Mouse (Mus musculus) midbrain, embryonic 12.5 days (tissue): ENCODE results near the gene Scaf1. TPM values are rescaled to one million over a fixed set of nuclear protein-coding genes. Genes with fewer than 3 reads are reported as not detected.
A peak's percentile ranks its signal among the peaks of the same experiment; 100 is the strongest.

ENCODE experiments used
- ATAC-seq: fragments of 200-750 bp; cut with Nextera tagmentation; 2 replicates; pipeline ENCODE4 v1.8.0; 2017; ENCODE audit warnings: low read depth, moderate TSS enrichment, moderate library complexity; ENCODE audit not compliant: low FRiP score
- H3K27ac ChIP-seq: fragments of 300-500 bp; sonication (generic); replicated peaks from 2 replicates; pipeline ENCODE4 v1.5.1; 2016; ENCODE audit warnings: mild to moderate bottlenecking
- H3K27me3 ChIP-seq: fragments of 300-500 bp; sonication (generic); 2 replicates; pipeline ENCODE4 v1.6.1; 2016; ENCODE audit warnings: mild to moderate bottlenecking
- H3K36me3 ChIP-seq: fragments of 300-500 bp; sonication (generic); 2 replicates; pipeline ENCODE4 v1.6.1; 2016
- H3K4me1 ChIP-seq: fragments of 300-500 bp; sonication (generic); 2 replicates; pipeline ENCODE4 v1.6.1; 2016
- H3K4me2 ChIP-seq: fragments of 300-500 bp; sonication (generic); replicated peaks from 2 replicates; pipeline ENCODE4 v1.6.1; 2016; ENCODE audit warnings: mild to moderate bottlenecking, moderate library complexity
- H3K4me3 ChIP-seq: fragments of 300-500 bp; sonication (generic); 2 replicates; pipeline ENCODE4 v1.5.1; 2016; ENCODE audit warnings: mild to moderate bottlenecking
- H3K9ac ChIP-seq: fragments of 300-500 bp; sonication (generic); replicated peaks from 2 replicates; pipeline ENCODE4 v1.6.1; 2016; ENCODE audit warnings: mild to moderate bottlenecking, moderate library complexity
- H3K9me3 ChIP-seq: fragments of 300-500 bp; sonication (generic); 2 replicates; pipeline ENCODE4 v1.6.1; 2016; ENCODE audit warnings: mild to moderate bottlenecking
- WGBS: fragments of 180-500 bp; shearing (Covaris S2); methylation state at CpG from one replicate; pipeline ENCODE4 v1.1.7; 2016; 5-methylcytosine and 5-hydroxymethylcytosine counted together
- polyA plus RNA-seq: library from polyadenylated mRNA; unstranded; fragments of >200 nt; fragmentation: Nextera tagmentation; extraction: Ambion mirVana; gene quantifications from 2 replicates; pipeline ENCODE4 v1.2.1, GENCODE M21; 2016

The Scaf1 gene
- polyA plus RNA-seq, 1 experiment from 2014 or later, result 48.1 TPM

DNA sequence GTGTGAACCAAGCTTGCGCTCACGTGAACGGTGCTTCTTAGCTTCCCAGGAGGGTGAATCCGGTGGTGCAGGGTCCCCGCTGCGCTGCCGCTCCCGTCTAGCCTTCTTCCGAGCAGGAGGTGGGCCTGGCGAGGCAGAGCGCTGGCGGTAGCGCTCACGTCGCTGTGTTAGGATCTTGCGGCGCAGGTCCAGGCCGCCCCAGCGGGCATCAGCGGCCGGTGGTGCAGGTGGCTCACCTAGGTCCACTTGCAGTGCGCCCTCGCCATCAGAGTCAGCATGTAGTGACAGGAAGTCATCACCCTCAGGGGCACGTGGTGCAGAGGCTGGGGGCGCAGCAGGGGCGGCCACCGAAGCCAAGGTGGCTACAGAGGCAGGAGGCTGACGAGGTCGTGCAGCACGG lies 8.3 kb downstream of the Scaf1 start:
- H3K4me3 ChIP-seq, result no peak overlapping the region
- no peaks in the 10 kb centered on the region for H3K27me3 ChIP-seq
- H3K9me3 ChIP-seq, result no peaks in the 10 kb centered on the region
- H3K9ac ChIP-seq, result no peak overlapping the region
- H3K27ac ChIP-seq, result no peak overlapping the region
- H3K4me1 ChIP-seq, result no peaks in the 10 kb centered on the region
- H3K4me2 ChIP-seq, result no peak overlapping the region
- ATAC-seq, result no peak
- H3K36me3 ChIP-seq, result peaks cover 94% of the 10 kb centered on the region
- 96% methylated on average over 30 of the region's 30 CpGs for WGBS

DNA sequence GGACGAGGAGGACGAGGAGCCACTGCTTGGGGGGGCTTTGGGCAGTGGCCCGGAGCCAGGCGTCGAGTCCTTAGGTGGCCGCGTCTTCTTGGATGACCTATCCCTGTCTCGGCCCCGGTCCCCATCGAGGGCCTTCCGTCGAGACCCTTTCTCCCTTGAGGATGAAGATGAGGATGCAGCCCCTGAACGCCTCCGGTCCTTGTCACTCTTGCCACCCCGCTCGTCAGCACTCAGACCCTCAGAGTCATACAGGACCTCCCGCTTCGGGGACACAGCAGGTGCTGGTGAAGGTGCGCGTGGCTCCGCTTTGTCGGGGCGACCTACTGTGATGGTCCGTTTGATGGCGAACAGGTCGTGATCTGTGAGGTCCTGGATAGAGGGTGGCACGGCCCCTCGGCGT lies 9.0 kb downstream of the Scaf1 start:
- Histone ChIP-seq H3K9me3 (no peaks in the 10 kb centered on the region), H3K27me3 (no peaks in the 10 kb centered on the region), H3K4me3 (no peak overlapping the region), H3K36me3 (peaks cover 94% of the 10 kb centered on the region), H3K9ac (no peak overlapping the region), H3K4me2 (no peak overlapping the region), H3K4me1 (no peaks in the 10 kb centered on the region), H3K27ac (no peak overlapping the region)
- ATAC-seq, result no peak
- 97% methylated on average over 29 of the region's 29 CpGs for WGBS

DNA sequence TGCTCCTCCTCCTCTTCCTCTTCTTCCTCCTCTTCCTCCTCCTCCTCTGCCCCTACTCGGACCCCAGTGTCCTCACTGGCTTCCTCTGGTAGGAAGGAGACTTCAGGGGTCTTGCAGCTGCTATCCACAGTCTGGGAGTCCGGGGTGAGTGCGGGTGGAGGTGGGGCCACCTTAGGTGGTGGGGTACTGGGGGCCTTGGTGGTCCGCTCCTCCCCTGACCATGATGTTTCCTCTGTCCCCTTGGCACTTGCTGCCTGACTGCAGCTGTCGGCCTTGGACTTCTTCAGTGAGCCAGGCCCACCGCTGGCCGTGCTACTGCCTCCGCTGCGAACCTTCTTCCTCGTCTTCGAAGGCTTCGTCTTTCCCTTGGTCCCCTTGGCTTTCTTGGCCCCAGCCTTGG lies 9.7 kb downstream of the Scaf1 start:
- WGBS, result 97% methylated on average over 12 of the region's 12 CpGs
- H3K36me3 ChIP-seq, result peaks cover 94% of the 10 kb centered on the region

DNA sequence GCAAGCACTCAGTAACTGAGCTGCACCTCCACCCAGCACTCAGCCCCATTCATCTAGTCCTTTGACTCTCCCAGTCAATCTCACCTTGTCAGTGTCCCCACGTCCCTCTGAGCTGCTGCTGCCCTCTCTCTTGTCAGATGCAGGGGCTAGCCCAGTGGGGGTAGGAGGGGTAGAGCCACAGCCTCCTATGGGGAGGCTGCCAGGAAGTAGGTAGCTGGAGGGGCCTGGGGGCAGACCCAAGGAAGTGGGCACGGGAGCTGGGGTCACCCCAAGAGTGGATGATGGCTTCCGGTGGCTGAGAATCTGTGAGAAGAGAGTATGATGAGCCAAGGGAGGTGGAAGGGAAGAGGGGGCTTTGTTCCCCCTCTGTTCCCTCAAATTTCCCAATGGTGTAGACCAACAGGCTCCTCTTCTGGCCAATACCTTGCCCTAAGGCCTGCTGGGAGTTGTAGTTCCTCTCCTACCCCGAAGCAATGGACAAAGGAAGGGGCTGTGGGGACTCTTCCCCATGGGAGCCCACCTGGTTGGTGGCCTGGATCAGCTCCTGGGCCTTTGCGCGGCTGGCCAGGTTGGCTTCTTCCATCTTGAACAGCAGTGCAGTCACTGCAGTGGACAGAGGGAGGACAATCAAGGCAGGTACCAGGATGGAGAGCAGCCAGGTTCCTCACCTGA lies 10.7 kb downstream of the Scaf1 start:
- H3K36me3 ChIP-seq, result peaks cover 98% of the 10 kb centered on the region
- H3K4me1 ChIP-seq, result no peaks in the 10 kb centered on the region
- H3K4me3 ChIP-seq, result no peak overlapping the region
- no peaks in the 10 kb centered on the region for H3K9me3 ChIP-seq
- no peaks in the 10 kb centered on the region for H3K27me3 ChIP-seq
- H3K27ac ChIP-seq, result no peak overlapping the region
- no peak overlapping the region for H3K4me2 ChIP-seq
- H3K9ac ChIP-seq, result no peak overlapping the region
- ATAC-seq, result no peak
- 94% methylated on average over 6 of the region's 6 CpGs for WGBS

More for the DNA sequence above, 9.7 kb downstream of the Scaf1 start:
- no peaks in the 10 kb centered on the region for H3K27me3 ChIP-seq
- no peaks in the 10 kb centered on the region for H3K9me3 ChIP-seq
- H3K4me1 ChIP-seq, result no peaks in the 10 kb centered on the region
- H3K27ac ChIP-seq, result no peak overlapping the region
- no peak overlapping the region for H3K4me3 ChIP-seq
- H3K4me2 ChIP-seq, result no peak overlapping the region
- H3K9ac ChIP-seq, result no peak overlapping the region
- no peak for ATAC-seq

DNA sequence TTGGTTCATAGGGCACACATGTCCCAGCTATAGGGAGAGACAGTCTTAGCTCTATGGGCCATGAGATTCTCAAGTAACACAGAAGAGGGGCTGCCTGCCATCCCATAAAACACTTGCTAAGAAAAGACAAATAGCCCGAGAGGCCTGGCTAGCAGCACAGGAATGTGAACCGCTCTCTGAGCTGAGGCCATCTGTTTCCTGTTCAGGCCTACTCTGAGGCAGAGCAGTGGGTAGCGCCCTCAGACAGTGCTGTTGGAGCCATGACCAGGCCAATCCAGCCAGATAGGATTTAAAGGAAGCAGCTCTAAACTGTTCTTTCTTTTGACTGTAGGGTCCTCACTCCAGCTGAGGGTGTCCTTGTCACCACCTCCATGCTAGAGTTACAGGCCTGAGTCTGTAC lies 11.6 kb downstream of the Scaf1 start:
- H3K4me1 ChIP-seq, result peaks cover 4% of the 10 kb centered on the region
- H3K4me3 ChIP-seq, result no peak overlapping the region
- H3K36me3 ChIP-seq, result peaks cover 98% of the 10 kb centered on the region
- H3K9me3 ChIP-seq, result no peaks in the 10 kb centered on the region
- no peak overlapping the region for H3K27ac ChIP-seq
- H3K4me2 ChIP-seq, result no peak overlapping the region
- no peaks in the 10 kb centered on the region for H3K27me3 ChIP-seq
- 76% methylated on average over 3 of the region's 3 CpGs for WGBS
- no peak for ATAC-seq
- H3K9ac ChIP-seq, result no peak overlapping the region

DNA sequence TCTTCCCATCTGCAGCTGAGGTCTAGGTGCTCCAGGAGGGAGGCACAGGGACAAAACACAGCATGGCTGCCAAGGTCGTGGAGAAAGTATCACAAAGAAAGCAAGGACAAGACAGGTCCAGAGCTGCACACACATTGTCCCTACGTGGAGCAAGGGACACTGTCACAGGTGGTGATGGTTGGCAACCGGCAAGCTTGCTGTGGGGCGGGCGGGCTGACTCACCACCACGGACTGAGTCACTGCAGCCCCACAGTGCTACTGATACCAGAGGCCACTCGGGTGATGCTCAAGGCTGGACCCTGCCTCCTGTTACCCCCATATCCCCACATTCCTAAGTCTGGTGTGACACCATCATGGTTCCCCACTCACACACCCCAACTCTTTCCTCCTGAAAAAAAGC lies 13.7 kb downstream of the Scaf1 start:
- Histone ChIP-seq H3K36me3 (peaks cover 78% of the 10 kb centered on the region), H3K9me3 (no peaks in the 10 kb centered on the region), H3K9ac (no peak overlapping the region), H3K27ac (no peak overlapping the region), H3K4me3 (no peak overlapping the region), H3K27me3 (no peaks in the 10 kb centered on the region), H3K4me2 (no peak overlapping the region), H3K4me1 (peaks cover 21% of the 10 kb centered on the region)
- 93% methylated on average over 7 of the region's 7 CpGs for WGBS
- no peak for ATAC-seq

DNA sequence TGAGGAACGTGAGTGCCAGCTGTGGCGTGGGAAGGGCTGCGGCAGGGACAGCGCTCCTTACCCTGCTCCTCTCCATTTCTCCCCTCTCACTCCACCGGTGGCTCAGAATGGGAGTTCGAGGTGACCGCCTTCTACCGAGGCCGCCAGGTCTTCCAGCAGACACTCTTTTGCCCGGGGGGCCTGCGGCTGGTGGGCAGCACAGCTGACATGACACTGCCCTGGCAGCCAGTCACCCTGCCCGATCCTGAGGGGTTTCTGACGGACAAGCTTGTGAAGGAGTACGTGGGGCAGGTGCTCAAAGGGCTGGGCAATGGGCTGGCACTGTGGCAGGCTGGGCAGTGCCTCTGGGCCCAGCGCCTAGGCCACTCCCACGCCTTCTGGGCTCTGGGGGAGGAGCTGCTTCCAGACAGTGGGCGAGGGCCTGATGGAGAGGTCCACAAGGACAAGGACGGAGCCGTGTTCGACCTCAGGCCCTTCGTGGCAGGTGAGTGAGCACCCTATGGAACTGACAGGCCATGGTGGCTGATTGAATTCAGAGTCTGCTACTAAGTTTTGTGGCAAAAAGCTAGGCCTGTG lies 15.5 kb downstream of the Scaf1 start:
- peaks cover 60% of the 10 kb centered on the region for H3K36me3 ChIP-seq
- H3K9me3 ChIP-seq, result no peaks in the 10 kb centered on the region
- no peak overlapping the region for H3K4me3 ChIP-seq
- no peak overlapping the region for H3K4me2 ChIP-seq
- no peak for ATAC-seq
- H3K27ac ChIP-seq, result 0 out of 2 replicates have a peak overlapping the region, but pooled peaks have one; percentile 15
- 0 out of 2 replicates have a peak overlapping the region, but pooled peaks have one; percentile 6 for H3K9ac ChIP-seq
- no peaks in the 10 kb centered on the region for H3K27me3 ChIP-seq
- 88% methylated on average over 21 of the region's 21 CpGs for WGBS
- peaks cover 35% of the 10 kb centered on the region for H3K4me1 ChIP-seq

DNA sequence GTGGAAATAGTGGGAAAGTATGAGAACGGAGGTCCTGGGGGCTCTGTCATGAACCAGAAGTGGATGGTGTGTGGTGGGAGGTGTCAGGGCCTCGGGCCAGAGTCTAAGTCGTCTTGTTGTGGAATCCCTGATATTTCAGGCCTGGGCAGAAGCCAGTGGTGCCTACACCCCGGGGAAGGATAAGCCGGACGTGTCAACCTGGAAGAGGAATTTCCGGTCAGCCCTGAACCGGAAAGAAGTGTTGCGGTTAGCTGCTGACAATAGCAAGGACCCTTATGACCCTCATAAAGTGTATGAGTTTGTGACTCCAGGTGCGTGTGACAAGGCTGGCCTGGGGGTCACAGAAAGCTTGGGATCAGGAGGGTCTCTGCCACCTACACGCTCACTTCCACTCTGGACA lies 16.4 kb downstream of the Scaf1 start:
- H3K27ac ChIP-seq, result no peak overlapping the region
- H3K4me3 ChIP-seq, result no peak overlapping the region
- peaks cover 37% of the 10 kb centered on the region for H3K4me1 ChIP-seq
- no peak for ATAC-seq
- H3K9me3 ChIP-seq, result no peaks in the 10 kb centered on the region
- 87% methylated on average over 11 of the region's 11 CpGs for WGBS
- no peaks in the 10 kb centered on the region for H3K27me3 ChIP-seq
- H3K4me2 ChIP-seq, result no peak overlapping the region
- peaks cover 52% of the 10 kb centered on the region for H3K36me3 ChIP-seq
- H3K9ac ChIP-seq, result no peak overlapping the region

DNA sequence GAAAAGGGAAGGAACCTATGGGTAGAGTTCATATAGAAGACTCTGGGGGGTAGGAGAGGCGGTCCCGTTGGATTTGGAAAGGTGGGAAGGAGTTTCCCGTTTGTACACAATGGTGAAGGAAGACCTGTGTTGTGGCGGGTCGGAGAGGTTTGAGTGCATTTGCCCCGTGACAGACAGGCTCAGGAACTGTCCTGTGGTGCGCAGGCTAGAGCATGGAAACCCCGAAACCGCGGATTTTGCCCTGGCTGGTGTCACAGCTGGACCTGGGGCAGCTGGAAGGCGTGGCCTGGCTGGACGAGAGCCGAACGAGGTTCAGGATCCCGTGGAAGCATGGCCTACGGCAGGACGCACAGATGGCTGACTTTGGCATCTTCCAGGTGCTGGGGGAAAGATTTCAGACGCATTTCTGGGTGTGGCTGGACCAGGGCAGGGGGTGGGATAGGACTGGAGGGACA lies 17.6 kb downstream of the Scaf1 start, which contains the start of gene Bcl2l12:
Bcl2l12 (minus strand) TSS at position 212 of the 455 bp plus-strand sequence.
- no peaks in the 10 kb centered on the region for H3K9me3 ChIP-seq
- peak within 1 kb of the TSS; percentile 79 for H3K4me2 ChIP-seq
- peaks cover 48% of the 10 kb centered on the region for H3K36me3 ChIP-seq
- peak within 1 kb of the TSS; percentile 82 for H3K9ac ChIP-seq
- peak within 1 kb of the TSS; percentile 68 for H3K4me3 ChIP-seq
- H3K4me1 ChIP-seq, result peaks cover 37% of the 10 kb centered on the region
- no peaks in the 10 kb centered on the region for H3K27me3 ChIP-seq
- no peak for ATAC-seq
- WGBS, result 5% methylated on average over 18 of the region's 18 CpGs
- peak within 1 kb of the TSS; percentile 80 for H3K27ac ChIP-seq

DNA sequence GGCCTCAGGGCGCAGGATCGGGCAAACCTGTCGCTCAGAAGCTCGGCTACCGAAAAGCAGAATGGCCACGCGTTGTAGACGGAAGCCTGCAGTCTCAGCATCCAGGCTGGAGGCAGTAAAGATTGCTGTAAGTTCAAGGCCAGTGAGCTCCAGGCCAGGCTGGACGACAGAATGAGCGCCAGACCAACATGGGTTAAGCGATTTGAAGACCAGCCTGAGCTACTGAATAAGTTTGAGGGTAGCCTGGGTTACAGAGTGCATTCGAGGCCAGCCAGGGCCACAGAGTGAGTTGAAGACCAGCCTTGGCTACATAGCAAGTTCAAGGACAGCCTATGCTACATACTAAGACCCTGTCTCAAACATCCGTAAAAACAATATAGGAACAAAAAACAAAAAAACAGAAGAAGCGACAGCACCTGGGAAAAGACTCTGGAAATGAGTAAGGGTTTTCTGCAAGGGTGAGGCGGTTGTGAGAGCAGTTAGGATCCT lies 18.2 kb downstream of the Scaf1 start:
- peak; percentile 17; the same call in 1 of the 2 replicates for ATAC-seq
- H3K27ac ChIP-seq, result peak overlapping the region; percentile 80
- no peaks in the 10 kb centered on the region for H3K27me3 ChIP-seq
- WGBS, result 6% methylated on average over 15 of the region's 15 CpGs
- H3K4me3 ChIP-seq, result peak overlapping the region; percentile 68
- H3K9me3 ChIP-seq, result no peaks in the 10 kb centered on the region
- peak overlapping the region; percentile 82 for H3K9ac ChIP-seq
- H3K36me3 ChIP-seq, result peaks cover 45% of the 10 kb centered on the region
- H3K4me2 ChIP-seq, result peak overlapping the region; percentile 79
- H3K4me1 ChIP-seq, result peaks cover 37% of the 10 kb centered on the region

DNA sequence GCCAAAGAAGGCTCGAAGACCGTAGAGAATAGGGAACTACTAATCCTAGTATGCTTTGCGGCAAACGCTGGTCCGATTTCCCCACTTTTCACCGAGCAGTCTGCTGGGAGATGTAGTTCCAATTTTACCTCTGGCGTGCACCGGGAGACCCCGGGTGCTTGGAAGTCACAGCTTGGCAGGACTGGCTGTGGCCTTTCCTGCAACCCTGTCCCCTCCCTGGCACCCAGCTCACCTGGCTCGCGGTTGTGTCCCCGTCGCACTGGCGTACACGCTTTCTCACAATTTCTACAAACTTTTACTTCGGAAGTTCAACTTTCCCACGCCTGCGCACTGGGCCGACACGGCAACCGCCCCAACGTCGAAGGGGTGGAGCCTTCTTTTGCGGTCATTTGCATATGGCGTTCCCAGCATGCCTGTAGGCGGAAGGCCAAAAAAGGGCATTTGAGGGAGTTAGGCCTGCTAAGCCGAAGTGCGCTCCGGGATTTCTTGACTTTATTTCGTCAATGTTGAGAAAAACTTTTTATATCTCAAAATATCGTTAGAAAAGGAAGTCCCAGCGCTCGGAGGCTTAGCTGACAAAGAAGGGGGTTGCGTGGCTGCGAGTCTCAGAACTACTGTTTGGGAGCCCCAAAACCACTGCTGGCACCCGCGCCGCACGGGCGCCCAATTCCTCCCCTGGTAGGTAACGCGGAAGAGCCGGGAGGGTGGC lies 18.8 kb downstream of the Scaf1 start, which contains the start of gene Irf3:
Irf3 (plus strand) TSS at position 418 of the 709 bp plus-strand sequence.
- peak; percentile 90 for ATAC-seq
- peak within 1 kb of the TSS; percentile 68 for H3K4me3 ChIP-seq

DNA sequence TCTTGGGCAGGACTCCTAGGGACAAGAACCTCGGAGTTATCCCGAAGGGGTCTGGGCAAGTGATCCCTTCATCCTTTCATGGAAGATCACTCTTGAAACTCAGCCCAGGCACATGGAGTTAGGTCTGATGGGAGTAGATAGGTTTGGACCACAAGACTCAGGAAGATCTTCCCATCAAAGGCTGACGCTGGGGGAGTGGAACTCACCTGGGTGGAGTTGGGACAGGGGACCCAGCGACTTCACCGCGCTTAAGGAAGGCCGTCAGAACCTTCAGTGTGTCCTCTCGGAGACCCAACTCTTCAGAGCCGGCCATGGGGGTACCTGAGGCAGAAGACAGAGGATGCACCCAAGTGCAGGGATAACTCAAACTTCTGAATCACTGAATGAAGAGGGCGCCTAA lies 19.5 kb downstream of the Scaf1 start:
- H3K4me1 ChIP-seq, result peaks cover 37% of the 10 kb centered on the region
- no peaks in the 10 kb centered on the region for H3K27me3 ChIP-seq
- peak overlapping the region; percentile 82 for H3K9ac ChIP-seq
- H3K36me3 ChIP-seq, result peaks cover 45% of the 10 kb centered on the region
- H3K27ac ChIP-seq, result peak overlapping the region; percentile 80; the same call in 1 of the 2 replicates
- H3K4me3 ChIP-seq, result peak overlapping the region; percentile 68
- no peak for ATAC-seq
- 13% methylated on average over 10 of the region's 10 CpGs for WGBS
- H3K9me3 ChIP-seq, result no peaks in the 10 kb centered on the region
- peak overlapping the region; percentile 79 for H3K4me2 ChIP-seq

More for the DNA sequence above, 18.8 kb downstream of the Scaf1 start, which contains the start of gene Irf3:
- H3K36me3 ChIP-seq, result peaks cover 45% of the 10 kb centered on the region
- H3K9me3 ChIP-seq, result no peaks in the 10 kb centered on the region
- H3K4me2 ChIP-seq, result peak within 1 kb of the TSS; percentile 79
- H3K27ac ChIP-seq, result peak within 1 kb of the TSS; percentile 80
- WGBS, result under 1% methylated on average over 43 of the region's 43 CpGs
- H3K4me1 ChIP-seq, result peaks cover 37% of the 10 kb centered on the region
- H3K27me3 ChIP-seq, result no peaks in the 10 kb centered on the region
- peak within 1 kb of the TSS; percentile 82 for H3K9ac ChIP-seq
